Mouse (Mus musculus) kidney, embryonic 15.5 days (tissue): ENCODE results near the gene Rab3il1. TPM values are rescaled to one million over a fixed set of nuclear protein-coding genes. Genes with fewer than 3 reads are reported as not detected.

Experiments used
- ATAC-seq: fragments of 200-750 bp; cut with Nextera tagmentation; replicated peaks from 2 replicates; pipeline ENCODE4 v1.8.0; 2017; ENCODE audit warnings: moderate TSS enrichment; ENCODE audit not compliant: low FRiP score
- H3K27ac ChIP-seq: fragments of 300-500 bp; sonication (generic); 2 replicates; pipeline ENCODE4 v1.5.1; 2015; ENCODE audit warnings: mild to moderate bottlenecking, inconsistent platforms
- H3K27me3 ChIP-seq: fragments of 300-500 bp; sonication (generic); 2 replicates; pipeline ENCODE4 v1.6.1; 2015; ENCODE audit warnings: inconsistent platforms
- H3K36me3 ChIP-seq: fragments of 300-500 bp; sonication (generic); 2 replicates; pipeline ENCODE4 v1.6.1; 2015; ENCODE audit warnings: inconsistent platforms
- H3K4me1 ChIP-seq: fragments of 300-500 bp; sonication (generic); 2 replicates; pipeline ENCODE4 v1.6.1; 2015; ENCODE audit warnings: inconsistent platforms
- H3K4me2 ChIP-seq: fragments of 300-500 bp; sonication (generic); 2 replicates; pipeline ENCODE4 v1.6.1; 2015; ENCODE audit warnings: moderate library complexity, mild to moderate bottlenecking, inconsistent platforms
- H3K4me3 ChIP-seq: fragments of 300-500 bp; sonication (generic); replicated peaks from 2 replicates; pipeline ENCODE4 v1.5.1; 2015; ENCODE audit warnings: mild to moderate bottlenecking, inconsistent platforms
- H3K9ac ChIP-seq: fragments of 300-500 bp; sonication (generic); 2 replicates; pipeline ENCODE4 v1.6.1; 2015; ENCODE audit warnings: mild to moderate bottlenecking, inconsistent platforms
- H3K9me3 ChIP-seq: fragments of 300-500 bp; sonication (generic); replicated peaks from 2 replicates; pipeline ENCODE4 v1.6.1; 2016; ENCODE audit warnings: inconsistent platforms
- WGBS: fragments of 180-500 bp; shearing (Covaris S2); methylation state at CpG from one replicate; pipeline ENCODE4 v1.1.7; 2015; ENCODE audit warnings: mixed read lengths; 5-methylcytosine and 5-hydroxymethylcytosine counted together
- polyA plus RNA-seq: library from polyadenylated mRNA; unstranded; fragments of >200 nt; fragmentation: Nextera tagmentation; extraction: Ambion mirVana; gene quantifications from 2 replicates; pipeline ENCODE4 v1.2.1, GENCODE M21; 2015

The Rab3il1 gene
- polyA plus RNA-seq, 1 experiment from 2014 or later: 34.3 TPM

DNA sequence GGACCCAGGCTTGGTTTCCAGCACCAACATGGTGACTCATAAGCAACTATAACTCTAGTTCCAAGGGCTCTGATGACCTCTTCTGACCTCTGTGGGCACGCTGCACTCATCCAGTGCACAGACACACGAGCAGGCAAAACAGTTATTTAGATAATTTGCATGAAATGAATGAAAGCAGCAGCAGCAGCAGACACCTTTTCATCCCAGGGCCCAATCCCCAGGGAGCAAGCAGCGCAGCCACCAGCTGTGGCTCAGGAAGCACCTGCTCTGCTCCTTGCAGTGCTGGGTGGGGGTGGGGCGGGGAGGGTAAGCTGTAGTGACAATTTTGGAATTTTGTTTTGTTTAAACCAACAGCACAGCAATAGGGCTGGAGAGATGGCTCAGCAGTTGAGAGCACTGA lies 70.4 kb downstream of the Rab3il1 start:
- peaks cover 100% of the 10 kb centered on the region for H3K36me3 ChIP-seq
- H3K9me3 ChIP-seq: no peaks in the 10 kb centered on the region
- no peaks in the 10 kb centered on the region for H3K4me1 ChIP-seq
- H3K27ac ChIP-seq: no peak overlapping the region
- no peaks in the 10 kb centered on the region for H3K27me3 ChIP-seq
- no peak overlapping the region for H3K4me2 ChIP-seq
- no peak for ATAC-seq
- H3K9ac ChIP-seq: no peak overlapping the region
- 82% methylated on average over 4 of the region's 4 CpGs for WGBS
- no peak overlapping the region for H3K4me3 ChIP-seq

DNA sequence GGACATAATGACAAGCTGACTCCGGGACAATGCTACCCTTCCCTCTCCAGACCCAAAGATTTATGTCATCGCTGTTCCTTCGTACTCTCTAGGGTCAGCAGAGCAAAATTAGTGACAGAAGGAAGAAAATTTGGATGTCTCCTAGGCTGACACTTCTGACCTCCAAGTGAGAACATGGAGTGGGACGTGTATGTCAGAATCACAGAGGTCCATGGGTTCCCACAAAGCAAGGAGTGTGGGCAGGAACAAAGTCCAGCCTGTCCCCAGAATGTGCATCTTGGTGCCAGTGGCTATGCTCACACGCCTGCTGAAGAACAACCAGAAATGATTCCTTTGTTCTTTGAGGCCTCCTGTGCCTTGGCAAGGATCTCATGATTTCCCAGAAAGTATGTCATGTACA lies 71.7 kb downstream of the Rab3il1 start:
- no peaks in the 10 kb centered on the region for H3K27me3 ChIP-seq
- 91% methylated on average over 5 of the region's 5 CpGs for WGBS
- H3K9ac ChIP-seq: no peak overlapping the region
- peaks cover 100% of the 10 kb centered on the region for H3K36me3 ChIP-seq
- H3K4me3 ChIP-seq: no peak overlapping the region
- H3K27ac ChIP-seq: no peak overlapping the region
- no peaks in the 10 kb centered on the region for H3K4me1 ChIP-seq
- no peak overlapping the region for H3K4me2 ChIP-seq
- H3K9me3 ChIP-seq: no peaks in the 10 kb centered on the region
- no peak for ATAC-seq

DNA sequence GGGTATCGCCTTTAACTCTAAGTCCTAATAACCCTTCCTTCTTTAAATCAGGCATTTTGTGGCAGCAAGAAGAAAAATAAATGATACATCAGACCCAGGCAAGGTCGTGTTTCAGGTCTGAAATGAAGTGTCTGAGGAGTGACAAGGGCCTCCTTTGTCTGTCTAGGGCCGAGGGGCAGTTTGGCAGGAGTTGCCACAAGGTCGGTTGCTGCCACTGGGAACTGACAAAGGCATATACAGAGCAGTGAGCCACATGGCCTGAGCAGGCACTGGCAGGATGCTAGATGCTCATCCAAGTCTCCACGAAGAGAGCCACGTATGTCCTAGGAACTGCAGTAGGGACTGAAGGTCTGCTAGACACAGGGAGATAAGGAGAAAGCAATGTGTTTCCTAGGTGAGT lies 76.9 kb downstream of the Rab3il1 start:
- no peaks in the 10 kb centered on the region for H3K9me3 ChIP-seq
- no peaks in the 10 kb centered on the region for H3K4me1 ChIP-seq
- no peaks in the 10 kb centered on the region for H3K27me3 ChIP-seq
- peaks cover 100% of the 10 kb centered on the region for H3K36me3 ChIP-seq
- 85% methylated on average over 6 of the region's 6 CpGs for whole genome bisulfite sequencing
- no peak for ATAC-seq
- H3K4me3 ChIP-seq: no peak overlapping the region
- H3K9ac ChIP-seq: no peak overlapping the region
- no peak overlapping the region for H3K27ac ChIP-seq
- no peak overlapping the region for H3K4me2 ChIP-seq

DNA sequence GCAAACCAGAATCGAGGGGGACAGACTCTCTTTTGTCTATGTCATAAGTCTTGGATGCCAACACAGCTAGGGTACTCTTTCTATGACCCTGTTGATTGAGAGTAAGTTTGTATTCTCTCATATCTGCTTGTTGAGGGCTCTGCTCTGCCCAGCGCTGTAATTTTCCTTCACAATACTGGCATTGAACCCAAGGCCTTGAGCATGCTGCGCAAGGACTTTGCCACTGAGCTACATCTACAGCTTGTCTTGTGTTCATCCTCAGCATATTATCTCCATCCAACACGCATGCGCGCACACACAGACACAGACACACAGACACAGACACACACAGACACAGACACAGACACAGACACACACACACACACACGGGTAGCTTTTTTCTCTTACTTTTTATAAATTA lies 78.9 kb downstream of the Rab3il1 start:
- no peak overlapping the region for H3K4me3 ChIP-seq
- H3K4me2 ChIP-seq: no peak overlapping the region
- no peaks in the 10 kb centered on the region for H3K4me1 ChIP-seq
- no peaks in the 10 kb centered on the region for H3K27me3 ChIP-seq
- no peak overlapping the region for H3K9ac ChIP-seq
- WGBS: 97% methylated on average over 7 of the region's 7 CpGs
- no peak for ATAC-seq
- H3K36me3 ChIP-seq: peaks cover 99% of the 10 kb centered on the region
- no peaks in the 10 kb centered on the region for H3K9me3 ChIP-seq
- no peak overlapping the region for H3K27ac ChIP-seq

DNA sequence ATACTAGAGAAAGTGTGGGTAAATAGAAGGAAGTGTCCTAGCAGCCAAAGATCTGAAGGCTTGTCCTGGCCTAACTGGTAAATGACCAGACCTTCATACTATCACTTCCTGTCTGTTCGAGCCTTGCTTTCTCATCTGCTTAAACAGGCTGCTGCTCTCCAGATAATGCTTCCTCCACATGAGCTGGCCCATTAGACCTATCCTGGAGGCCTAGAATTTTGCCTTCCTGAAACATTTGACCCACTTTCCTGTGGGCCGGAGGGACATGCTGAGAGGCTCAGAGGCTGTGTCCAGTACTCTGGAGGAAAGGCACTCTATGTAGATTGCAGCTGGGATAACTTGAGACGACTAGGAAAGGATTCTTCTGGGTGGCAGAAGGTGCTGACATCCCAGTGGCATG lies 80.6 kb downstream of the Rab3il1 start:
- Histone ChIP-seq H3K9ac (no peak overlapping the region), H3K27ac (no peak overlapping the region), H3K4me3 (no peak overlapping the region), H3K4me1 (no peaks in the 10 kb centered on the region), H3K4me2 (no peak overlapping the region), H3K36me3 (peaks cover 99% of the 10 kb centered on the region), H3K9me3 (no peaks in the 10 kb centered on the region), H3K27me3 (no peaks in the 10 kb centered on the region)
- no peak for ATAC-seq
- WGBS: 87% methylated on average over 3 of the region's 3 CpGs

DNA sequence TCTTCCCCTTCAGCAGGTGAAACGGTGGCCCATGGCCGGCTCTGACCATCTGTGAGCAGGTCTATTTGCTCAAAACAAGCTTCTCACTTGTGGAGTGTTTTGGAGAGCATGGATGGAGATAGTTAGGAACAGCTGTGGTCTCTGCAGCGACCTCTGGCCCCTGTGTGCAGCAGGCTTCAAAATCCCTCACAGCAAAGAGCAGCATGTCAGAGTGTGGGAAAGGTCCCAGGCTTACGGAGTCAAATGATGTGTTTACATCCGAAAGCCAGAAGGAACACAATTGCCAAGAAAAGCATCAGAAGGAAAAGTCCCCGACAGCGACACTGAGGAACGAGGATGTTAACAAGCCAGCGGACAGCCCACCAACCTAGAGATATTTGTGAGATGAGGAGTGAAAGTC lies 84.0 kb downstream of the Rab3il1 start:
- H3K27me3 ChIP-seq: no peaks in the 10 kb centered on the region
- 79% methylated on average over 9 of the region's 9 CpGs for WGBS
- H3K9me3 ChIP-seq: no peaks in the 10 kb centered on the region
- H3K4me1 ChIP-seq: no peaks in the 10 kb centered on the region
- ATAC-seq: no peak
- H3K4me2 ChIP-seq: no peak overlapping the region
- peaks cover 99% of the 10 kb centered on the region for H3K36me3 ChIP-seq
- no peak overlapping the region for H3K27ac ChIP-seq
- no peak overlapping the region for H3K9ac ChIP-seq
- H3K4me3 ChIP-seq: no peak overlapping the region

DNA sequence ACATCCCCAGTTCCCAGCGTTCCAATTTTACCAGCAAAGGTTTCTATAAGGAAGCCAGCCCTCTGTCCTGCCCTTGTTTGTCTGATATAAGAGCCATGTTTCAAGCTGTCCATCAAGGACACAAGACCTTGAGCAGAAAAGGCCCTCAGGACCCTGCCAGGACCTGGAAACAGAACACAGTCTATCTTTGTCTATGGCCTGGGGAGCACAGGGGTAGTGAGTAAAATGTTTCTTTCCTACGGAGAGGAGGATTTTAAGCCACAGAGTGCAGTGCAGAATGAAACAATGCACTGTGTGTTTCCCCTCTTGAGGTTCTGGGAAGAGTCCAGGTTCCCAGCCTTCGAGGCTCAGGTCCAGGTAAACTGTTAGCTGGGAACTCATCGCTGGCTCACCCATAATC lies 85.5 kb downstream of the Rab3il1 start:
- WGBS: 90% methylated on average over 4 of the region's 4 CpGs
- Histone ChIP-seq H3K4me3 (no peak overlapping the region), H3K27ac (no peak overlapping the region), H3K9ac (no peak overlapping the region), H3K27me3 (no peaks in the 10 kb centered on the region), H3K9me3 (no peaks in the 10 kb centered on the region), H3K4me2 (no peak overlapping the region), H3K36me3 (peaks cover 99% of the 10 kb centered on the region), H3K4me1 (no peaks in the 10 kb centered on the region)
- ATAC-seq: no peak

Other genes starting within 250 kb of the Rab3il1 start
- not detected in 2 replicates for gene Scgb2a2, start 154.1 kb upstream of the Rab3il1 start, polyA plus RNA-seq
- 105 and 112 TPM in 2 replicates for gene Incenp, start 102.1 kb upstream of the Rab3il1 start, polyA plus RNA-seq
- 1,594 and 1,598 TPM in 2 replicates for gene Fth1, start 21.1 kb upstream of the Rab3il1 start, polyA plus RNA-seq
- gene Best1, start within 50 bp of the Rab3il1 start, polyA plus RNA-seq: 1.4 and 1.7 TPM in 2 replicates
- 21.5 and 22.3 TPM in 2 replicates for gene Fads3, start 39.9 kb downstream of the Rab3il1 start, polyA plus RNA-seq
- 76.5 and 98.4 TPM in 2 replicates for gene Fads2, start 100.1 kb downstream of the Rab3il1 start, polyA plus RNA-seq
- gene Fads1, start 181.2 kb downstream of the Rab3il1 start, polyA plus RNA-seq: 95.3 and 108 TPM in 2 replicates
- gene Tmem258, start 202.3 kb downstream of the Rab3il1 start, polyA plus RNA-seq: 477 and 511 TPM in 2 replicates
- 109 and 111 TPM in 2 replicates for gene Fen1, start 202.5 kb downstream of the Rab3il1 start, polyA plus RNA-seq
- 3.3 and 4.2 TPM in 2 replicates for gene Myrf, start 239.1 kb downstream of the Rab3il1 start, polyA plus RNA-seq